Mouse (Mus musculus): ENCODE results near the gene Gcnt4. TPM values are rescaled to one million over a fixed set of nuclear protein-coding genes. Genes with fewer than 3 reads are reported as not detected.

The Gcnt4 gene
- total and polyA plus RNA-seq, 2 experiments, result 1.1 to 2.1 TPM

DNA sequence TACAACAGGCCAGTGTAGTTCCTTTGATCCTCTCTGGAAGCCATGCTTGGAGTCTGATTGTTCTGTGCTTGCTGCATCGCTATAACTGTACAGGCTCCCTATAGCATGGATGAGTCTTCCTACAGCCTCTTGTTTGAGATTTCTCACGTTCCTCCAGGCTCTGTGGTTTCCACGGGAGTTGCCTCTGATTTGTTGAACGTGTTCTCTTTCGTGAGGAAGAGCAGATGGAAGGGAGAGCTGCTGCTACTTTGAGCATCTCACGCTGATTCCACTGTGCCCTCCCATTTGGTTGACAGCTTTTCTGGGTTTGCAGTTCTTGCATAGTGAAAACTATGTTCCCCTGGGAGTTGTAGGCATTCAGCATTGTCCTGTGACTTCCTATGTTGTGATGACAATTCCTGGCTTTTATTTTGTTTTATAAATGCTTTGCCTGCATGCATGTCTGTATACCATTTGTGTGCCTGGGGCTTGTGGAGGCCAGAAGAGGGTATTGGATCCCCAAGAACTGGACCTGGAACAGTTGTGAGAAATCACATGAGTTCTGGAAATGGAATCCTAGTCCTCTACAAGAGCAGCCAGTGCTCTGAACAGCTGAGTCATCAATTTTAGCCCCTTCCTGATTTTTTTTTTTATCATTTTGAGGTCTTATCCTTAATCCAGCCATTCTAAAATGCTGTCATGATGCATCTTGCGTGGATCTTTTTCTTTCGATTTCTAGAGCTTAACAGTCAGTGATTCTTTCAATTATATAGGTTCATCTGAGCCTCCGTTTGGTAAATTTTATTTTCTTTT is 37.1 kb downstream of the Gcnt4 start:
- H3K27ac ChIP-seq (replicated peaks; ENCODE audit: insufficient read depth, low read depth, low read length), result no peak overlapping the region

DNA sequence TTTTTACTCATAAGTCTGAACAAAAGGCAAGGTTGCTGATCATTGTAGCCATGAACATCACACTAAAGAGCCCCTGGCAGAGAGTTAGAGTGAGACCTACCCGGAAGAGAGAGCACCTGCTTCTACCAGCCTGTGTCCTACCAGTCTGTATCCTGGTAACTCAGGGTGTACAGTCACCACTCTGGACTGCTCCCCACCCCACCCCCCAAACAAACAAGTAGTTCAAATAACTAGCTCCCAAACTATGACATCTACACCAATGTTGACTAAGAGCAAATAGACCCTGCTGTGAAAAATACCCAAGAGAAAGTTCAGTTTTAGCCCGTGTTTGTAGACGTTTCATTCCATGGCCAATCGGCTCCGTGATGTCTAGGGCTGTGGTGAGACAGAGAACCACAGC is 38.3 kb downstream of the Gcnt4 start:
- peaks cover 13% of the 10 kb centered on the region for H3K4me1 ChIP-seq (ENCODE audit: control insufficient read depth, insufficient read depth, low read length)
- TF ChIP-seq CTCF (IDR thresholded peaks at IDR 0.05; ENCODE audit: low read depth, low read length), result no peak
- no peak for TF ChIP-seq POLR2A (IDR thresholded peaks at IDR 0.05; ENCODE audit: extremely low read depth, insufficient read depth, low read length)
- WGBS, result 29% methylated on average over 5 of the region's 5 CpGs
- H3K4me3 ChIP-seq (ENCODE audit: insufficient read depth, low read depth, low read length), result no peak overlapping the region
- H3K9ac ChIP-seq (ENCODE audit: low read depth, low read length), result no peak overlapping the region
- H3K79me2 ChIP-seq (ENCODE audit: control insufficient read depth, insufficient read depth, low read length), result no peaks in the 10 kb centered on the region
- DNase-seq (ENCODE audit: extremely low read depth, low read depth, low spot score), result peak; percentile 92
- H3K27ac ChIP-seq (replicated peaks; ENCODE audit: insufficient read depth, low read depth, low read length), result peak overlapping the region; percentile 50
- no peaks in the 10 kb centered on the region for H3K27me3 ChIP-seq (ENCODE audit: control insufficient read depth, insufficient read depth, low read length)
- H3K36me3 ChIP-seq (ENCODE audit: control insufficient read depth, insufficient read depth, low read length), result no peaks in the 10 kb centered on the region

More for the DNA sequence above, 37.1 kb downstream of the Gcnt4 start:
- no peak overlapping the region for H3K4me3 ChIP-seq (ENCODE audit: insufficient read depth, low read depth, low read length)
- no peaks in the 10 kb centered on the region for H3K27me3 ChIP-seq (ENCODE audit: control insufficient read depth, insufficient read depth, low read length)
- H3K9ac ChIP-seq (ENCODE audit: low read depth, low read length), result no peak overlapping the region
- TF ChIP-seq POLR2A (IDR thresholded peaks at IDR 0.05; ENCODE audit: extremely low read depth, insufficient read depth, low read length) (no peak), CTCF (IDR thresholded peaks at IDR 0.05; ENCODE audit: low read depth, low read length) (no peak)
- DNase-seq (ENCODE audit: extremely low read depth, low read depth, low spot score), result no peak
- H3K36me3 ChIP-seq (ENCODE audit: control insufficient read depth, insufficient read depth, low read length), result no peaks in the 10 kb centered on the region
- H3K79me2 ChIP-seq (ENCODE audit: control insufficient read depth, insufficient read depth, low read length), result no peaks in the 10 kb centered on the region
- WGBS, result 87% methylated on average over 9 of the region's 9 CpGs
- H3K4me1 ChIP-seq (ENCODE audit: control insufficient read depth, insufficient read depth, low read length), result peaks cover 13% of the 10 kb centered on the region

DNA sequence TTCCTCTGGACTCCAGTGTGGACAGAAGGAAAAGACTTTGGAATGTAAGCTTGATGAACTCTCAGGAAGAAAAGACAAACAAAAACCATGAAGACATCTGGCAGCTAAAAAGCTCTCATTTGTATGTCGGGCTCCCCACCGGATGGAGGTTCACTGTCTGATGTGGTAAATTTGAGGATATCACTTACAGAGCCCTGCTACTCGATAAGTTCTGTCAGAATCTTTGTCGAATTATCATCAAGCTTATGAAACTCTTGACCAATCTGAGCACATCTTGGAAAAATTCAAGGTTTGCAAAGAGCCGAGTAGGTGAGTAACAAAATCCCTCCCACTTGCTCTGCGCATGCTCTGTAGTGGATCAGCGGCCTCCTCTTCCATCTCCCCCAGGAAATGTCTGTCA is 40.5 kb downstream of the Gcnt4 start:
- 72% methylated on average over 7 of the region's 7 CpGs for WGBS
- no peak overlapping the region for H3K27ac ChIP-seq (replicated peaks; ENCODE audit: insufficient read depth, low read depth, low read length)

DNA sequence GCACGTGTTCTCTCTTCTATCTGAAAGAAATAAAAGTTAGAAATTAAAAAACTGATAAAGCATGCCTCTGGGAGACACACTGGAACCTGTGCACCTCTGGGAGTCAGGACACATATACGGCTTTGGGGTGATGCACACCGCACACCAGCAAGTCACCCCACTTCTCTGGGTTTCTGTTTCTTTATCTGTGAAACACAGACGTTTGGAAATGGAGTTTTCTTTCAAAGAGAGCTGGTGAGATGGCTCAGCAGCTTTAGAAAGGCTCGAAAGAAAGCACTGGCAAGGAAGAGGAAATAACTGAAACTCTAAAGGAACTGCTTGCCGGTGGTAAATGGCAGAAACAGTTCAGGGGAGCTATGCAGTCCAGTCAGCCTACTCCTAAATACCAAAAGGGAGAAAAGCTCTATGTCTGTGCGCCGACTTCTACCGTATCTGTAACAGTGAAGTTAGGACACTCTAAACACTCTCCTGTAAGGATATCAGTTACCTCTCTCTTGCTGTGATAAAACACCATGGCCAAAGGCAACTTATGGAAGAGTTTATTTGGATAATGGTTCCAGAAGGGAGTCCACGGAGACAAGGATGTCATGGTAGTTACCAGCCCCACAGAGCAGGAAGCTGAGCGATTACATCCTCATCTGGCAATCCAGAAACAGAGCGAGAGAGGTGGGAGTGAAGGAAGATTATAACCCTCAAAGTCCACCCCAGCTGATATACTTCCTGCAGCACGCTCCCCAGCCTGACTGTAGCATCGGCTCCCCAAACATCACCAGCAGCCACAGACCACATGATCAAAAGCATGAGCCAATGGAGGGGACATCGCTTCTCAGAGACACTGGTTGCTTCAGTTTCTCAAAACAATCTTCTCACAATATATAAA is 42.0 kb downstream of the Gcnt4 start:
- no peak overlapping the region for H3K27ac ChIP-seq (replicated peaks; ENCODE audit: insufficient read depth, low read depth, low read length)
- H3K79me2 ChIP-seq (ENCODE audit: control insufficient read depth, insufficient read depth, low read length), result no peaks in the 10 kb centered on the region
- WGBS, result 87% methylated on average over 15 of the region's 15 CpGs
- no peaks in the 10 kb centered on the region for H3K27me3 ChIP-seq (ENCODE audit: control insufficient read depth, insufficient read depth, low read length)
- no peaks in the 10 kb centered on the region for H3K36me3 ChIP-seq (ENCODE audit: control insufficient read depth, insufficient read depth, low read length)
- TF ChIP-seq CTCF (IDR thresholded peaks at IDR 0.05; ENCODE audit: low read depth, low read length) (no peak), POLR2A (IDR thresholded peaks at IDR 0.05; ENCODE audit: extremely low read depth, insufficient read depth, low read length) (no peak)
- no peak overlapping the region for H3K4me3 ChIP-seq (ENCODE audit: insufficient read depth, low read depth, low read length)
- H3K4me1 ChIP-seq (ENCODE audit: control insufficient read depth, insufficient read depth, low read length), result peaks cover under 1% of the 10 kb centered on the region
- H3K9ac ChIP-seq (ENCODE audit: low read depth, low read length), result no peak overlapping the region
- no peak for DNase-seq (ENCODE audit: extremely low read depth, low read depth, low spot score)

More for the DNA sequence above, 40.5 kb downstream of the Gcnt4 start:
- no peaks in the 10 kb centered on the region for H3K27me3 ChIP-seq (ENCODE audit: control insufficient read depth, insufficient read depth, low read length)
- H3K4me3 ChIP-seq (ENCODE audit: insufficient read depth, low read depth, low read length), result no peak overlapping the region
- TF ChIP-seq POLR2A (IDR thresholded peaks at IDR 0.05; ENCODE audit: extremely low read depth, insufficient read depth, low read length), result no peak
- no peak for TF ChIP-seq CTCF (IDR thresholded peaks at IDR 0.05; ENCODE audit: low read depth, low read length)
- H3K79me2 ChIP-seq (ENCODE audit: control insufficient read depth, insufficient read depth, low read length), result no peaks in the 10 kb centered on the region
- H3K9ac ChIP-seq (ENCODE audit: low read depth, low read length), result no peak overlapping the region
- H3K4me1 ChIP-seq (ENCODE audit: control insufficient read depth, insufficient read depth, low read length), result peaks cover 8% of the 10 kb centered on the region
- H3K36me3 ChIP-seq (ENCODE audit: control insufficient read depth, insufficient read depth, low read length), result no peaks in the 10 kb centered on the region
- DNase-seq (ENCODE audit: extremely low read depth, low read depth, low spot score), result no peak

DNA sequence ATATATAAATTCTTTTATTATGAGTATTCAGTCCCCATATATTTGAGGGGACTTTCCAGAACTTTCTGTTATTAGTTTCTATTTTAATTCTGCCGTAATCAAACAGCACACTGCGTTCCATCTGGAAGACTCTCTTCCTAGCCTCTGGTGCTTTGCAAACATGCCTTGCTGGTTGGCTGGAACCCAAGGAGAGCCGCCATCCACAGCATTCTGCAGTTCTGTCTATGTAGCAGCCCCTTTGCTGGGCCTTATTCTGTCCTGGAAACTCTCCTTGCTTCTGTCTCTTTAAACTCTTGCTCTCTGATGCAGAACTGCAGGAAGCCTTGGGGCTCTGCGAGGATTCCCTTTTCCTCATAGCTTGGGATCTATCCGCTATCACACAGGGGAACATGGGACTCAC is 42.6 kb downstream of the Gcnt4 start:
- Histone ChIP-seq H3K27me3 (ENCODE audit: control insufficient read depth, insufficient read depth, low read length) (no peaks in the 10 kb centered on the region), H3K4me1 (ENCODE audit: control insufficient read depth, insufficient read depth, low read length) (no peaks in the 10 kb centered on the region; the same call in 1 of the 2 replicates), H3K36me3 (ENCODE audit: control insufficient read depth, insufficient read depth, low read length) (no peaks in the 10 kb centered on the region), H3K9ac (ENCODE audit: low read depth, low read length) (no peak overlapping the region), H3K79me2 (ENCODE audit: control insufficient read depth, insufficient read depth, low read length) (no peaks in the 10 kb centered on the region), H3K4me3 (ENCODE audit: insufficient read depth, low read depth, low read length) (no peak overlapping the region), H3K27ac (replicated peaks; ENCODE audit: insufficient read depth, low read depth, low read length) (0 out of 2 replicates have a peak overlapping the region, but pooled peaks have one; percentile 24)
- no peak for DNase-seq (ENCODE audit: extremely low read depth, low read depth, low spot score)
- 66% methylated on average over 5 of the region's 5 CpGs for WGBS
- TF ChIP-seq POLR2A (IDR thresholded peaks at IDR 0.05; ENCODE audit: extremely low read depth, insufficient read depth, low read length), result no peak
- TF ChIP-seq CTCF (IDR thresholded peaks at IDR 0.05; ENCODE audit: low read depth, low read length), result no peak

All from liver, adult 2 months (tissue).